Mouse (Mus musculus) liver, embryonic 13.5 days (tissue): Measurements from ENCODE around the gene Rapgef4. TPM values are rescaled to one million over a fixed set of nuclear protein-coding genes. Genes with fewer than 3 reads are reported as not detected.

Experiments used
- polyA plus RNA-seq: library from polyadenylated mRNA; unstranded; fragments of >200 nt; fragmentation: Nextera tagmentation; extraction: Ambion mirVana; gene quantifications from 2 replicates; pipeline ENCODE4 v1.2.1, GENCODE M21; 2015

Rapgef4 gene
- polyA plus RNA-seq, 1 experiment from 2014 or later, result 2.7 TPM

Other genes with a start within 250 kb of the Rapgef4 start
- gene Itga6, start 235.6 kb upstream of the Rapgef4 start, polyA plus RNA-seq, result 6.7 and 9.0 TPM in 2 replicates
- 44.6 and 47.7 TPM in 2 replicates for gene Pdk1, start 108.0 kb upstream of the Rapgef4 start, polyA plus RNA-seq